Mouse (Mus musculus): ENCODE data around the gene Pfkfb4.

Pfkfb4 gene

GRCm38 (mm10) chr9:109031686-109032085 lies 40.1 kb downstream of the Pfkfb4 start:
- DNase-seq (ENCODE audit: low spot score in 2 of 2) = no peak

GRCm38 (mm10) chr9:109032435-109032834 lies 40.9 kb downstream of the Pfkfb4 start:
- no peak for DNase-seq (ENCODE audit: low spot score in 2 of 2)

- DNase-seq (ENCODE audit: low spot score in 2 of 2) = peak in 1 of 2 experiments; percentile 51
Measured at GRCm38 (mm10) chr9:109038086-109038895, 46.7 kb downstream of the Pfkfb4 start, which contains the start of gene Shisa5. Gene Shisa5, plus strand, starts transcription at chr9:109038565.

GRCm38 (mm10) chr9:109038901-109039364 lies 47.4 kb downstream of the Pfkfb4 start:
- DNase-seq (ENCODE audit: low spot score in 2 of 2) = no peak

GRCm38 (mm10) chr9:109039681-109040080 lies 48.1 kb downstream of the Pfkfb4 start:
- DNase-seq (ENCODE audit: low spot score in 2 of 2) = no peak

- no peak for DNase-seq (ENCODE audit: low spot score in 2 of 2)
Measured at GRCm38 (mm10) chr9:109040216-109040615, 48.6 kb downstream of the Pfkfb4 start.

GRCm38 (mm10) chr9:109040906-109041305 lies 49.3 kb downstream of the Pfkfb4 start:
- no peak for DNase-seq (ENCODE audit: low spot score in 2 of 2)

- no peak for DNase-seq (ENCODE audit: low spot score in 2 of 2)
Measured at GRCm38 (mm10) chr9:109041351-109041750, 49.8 kb downstream of the Pfkfb4 start.

GRCm38 (mm10) chr9:109046306-109046705 lies 54.7 kb downstream of the Pfkfb4 start:
- DNase-seq (ENCODE audit: low spot score in 2 of 2) = no peak

GRCm38 (mm10) chr9:109049316-109049715 lies 57.7 kb downstream of the Pfkfb4 start:
- no peak for DNase-seq (ENCODE audit: low spot score in 2 of 2)

- DNase-seq (ENCODE audit: low spot score in 2 of 2) = no peak
Measured at GRCm38 (mm10) chr9:109049996-109050673, 58.6 kb downstream of the Pfkfb4 start.

- DNase-seq (ENCODE audit: low spot score in 2 of 2) = no peak
Measured at GRCm38 (mm10) chr9:109050674-109050997, 59.1 kb downstream of the Pfkfb4 start.

GRCm38 (mm10) chr9:109051011-109051501 lies 59.5 kb downstream of the Pfkfb4 start:
- no peak for DNase-seq (ENCODE audit: low spot score in 2 of 2)

GRCm38 (mm10) chr9:109051651-109052489 lies 60.3 kb downstream of the Pfkfb4 start:
- peak in 1 of 2 experiments; percentile 3 for DNase-seq (ENCODE audit: low spot score in 2 of 2)

- DNase-seq (ENCODE audit: low spot score in 2 of 2) = peak in 1 of 2 experiments; percentile 4
Measured at GRCm38 (mm10) chr9:109052490-109053260, 61.1 kb downstream of the Pfkfb4 start.

- peak in 1 of 2 experiments; percentile 2 for DNase-seq (ENCODE audit: low spot score in 2 of 2)
Measured at GRCm38 (mm10) chr9:109053366-109053765, 61.8 kb downstream of the Pfkfb4 start.

GRCm38 (mm10) chr9:109053851-109054250 lies 62.3 kb downstream of the Pfkfb4 start:
- DNase-seq (ENCODE audit: low spot score in 2 of 2) = peak in 1 of 2 experiments; percentile 3

- peak; percentile 64 to 65 for DNase-seq (ENCODE audit: low spot score in 2 of 2)
Measured at GRCm38 (mm10) chr9:109054712-109055111, 63.1 kb downstream of the Pfkfb4 start.

GRCm38 (mm10) chr9:109055271-109056030 lies 63.9 kb downstream of the Pfkfb4 start:
- DNase-seq (ENCODE audit: low spot score in 2 of 2) = no peak

- no peak for DNase-seq (ENCODE audit: low spot score in 2 of 2)
Measured at GRCm38 (mm10) chr9:109056081-109056690, 64.6 kb downstream of the Pfkfb4 start.
